Mouse (Mus musculus) adrenal gland, adult (tissue): ENCODE measurements around the gene Gm11146.

Experiments
- DNase-seq, 2 experiments: peaks; one replicate each; pipeline ENCODE4 v3.0.0; 2022 to 2023; ENCODE audit warnings: low spot score in 1 of 2; ENCODE audit not compliant: inconsistent age in 2 of 2

Gm11146 gene

GRCm38 (mm10) chr16:77562852-77563251 lies 39.0 kb downstream of the Gm11146 start:
- no peak for DNase-seq

DNA sequence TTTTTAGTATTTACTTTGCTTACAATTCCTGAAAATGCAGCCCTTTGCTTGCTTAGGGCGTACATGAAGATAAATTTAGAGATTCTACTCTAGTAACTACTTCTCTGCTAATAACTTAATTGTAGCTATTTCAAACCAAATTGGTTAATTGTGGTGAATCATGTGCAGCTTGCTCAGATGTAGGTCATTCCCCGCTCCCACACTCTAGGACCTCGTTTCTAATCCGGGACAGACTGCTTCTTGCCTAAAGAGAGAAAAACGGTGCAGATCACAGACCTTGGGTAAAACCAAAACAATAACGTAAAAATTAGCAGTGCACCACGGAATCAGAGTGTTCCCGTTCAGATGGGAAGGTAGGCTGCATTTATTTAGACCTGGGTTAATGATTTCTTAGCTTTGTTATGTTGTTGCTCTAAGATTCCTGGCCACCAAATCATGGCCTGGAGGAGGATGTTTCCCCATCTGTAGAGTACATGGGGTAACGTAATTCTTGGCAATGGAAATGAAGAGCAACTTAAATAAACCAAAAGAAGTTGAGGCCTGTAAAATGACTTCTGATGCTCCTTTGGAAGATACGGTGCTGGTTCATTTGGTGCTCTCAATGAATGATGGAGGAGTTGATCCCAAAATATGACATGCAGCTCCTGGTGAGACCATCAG lies 45.3 kb downstream of the Gm11146 start:
- DNase-seq: no peak

DNA sequence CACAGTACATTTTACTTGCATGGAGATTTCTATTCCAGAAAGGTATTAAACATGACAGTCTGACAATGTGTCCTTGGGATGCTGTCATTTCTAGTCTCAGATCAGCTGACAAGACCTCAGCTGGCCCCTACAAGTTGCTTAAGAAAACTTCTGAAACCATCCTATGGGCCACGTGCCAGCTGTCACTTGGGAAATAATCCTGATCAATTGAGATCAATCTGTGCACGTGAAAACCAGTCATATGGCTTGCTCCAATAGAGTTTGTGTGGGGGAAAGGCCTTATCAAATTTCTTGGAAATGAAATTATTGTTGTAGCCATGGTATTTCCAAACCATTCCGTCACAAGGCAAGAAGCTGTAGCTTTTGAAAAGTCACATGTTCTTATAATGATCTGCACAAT lies 50.8 kb downstream of the Gm11146 start:
- DNase-seq: peak in 1 of 2 experiments; percentile 64
